Mouse (Mus musculus): ENCODE measurements around the gene Tfr2. TPM values are rescaled to one million over a fixed set of nuclear protein-coding genes. Genes with fewer than 3 reads are reported as not detected.

The Tfr2 gene
- polyA plus RNA-seq, 1 experiment from 2014 or later: 3.4 TPM

DNA sequence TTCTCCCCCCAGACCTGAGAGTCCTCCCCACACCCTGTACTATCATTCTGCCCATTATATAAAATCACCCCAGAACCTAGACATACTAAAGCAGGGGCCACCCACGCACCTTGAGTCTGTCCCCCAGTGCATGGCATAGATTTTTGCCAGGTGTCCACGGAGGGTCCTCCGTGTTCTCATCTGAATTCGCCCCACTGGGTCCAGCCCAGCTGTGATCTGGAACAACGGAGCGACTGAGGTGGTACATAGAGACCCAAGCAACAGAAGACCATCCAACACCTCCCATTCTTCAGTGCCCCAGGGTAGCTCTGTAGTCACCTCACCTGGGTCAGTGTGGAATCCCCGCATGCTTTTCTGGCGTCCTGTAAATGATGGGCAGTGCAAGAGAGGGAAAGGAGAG, 39.6 kb upstream of the Tfr2 start:
- H3K27ac ChIP-seq: peak overlapping the region; percentile 96
- H3K27me3 ChIP-seq: no peaks in the 10 kb centered on the region
- 73% methylated on average over 8 of the region's 8 CpGs for WGBS
- peaks cover 45% of the 10 kb centered on the region for H3K36me3 ChIP-seq
- H3K9me3 ChIP-seq (replicated peaks): no peaks in the 10 kb centered on the region
- peak overlapping the region; percentile 77 for H3K4me3 ChIP-seq
- no peak for ATAC-seq (ENCODE audit: low FRiP score)
- H3K4me1 ChIP-seq: peaks cover 50% of the 10 kb centered on the region
- H3K4me2 ChIP-seq (replicated peaks): peak overlapping the region; percentile 89
- H3K9ac ChIP-seq: peak overlapping the region; percentile 93

DNA sequence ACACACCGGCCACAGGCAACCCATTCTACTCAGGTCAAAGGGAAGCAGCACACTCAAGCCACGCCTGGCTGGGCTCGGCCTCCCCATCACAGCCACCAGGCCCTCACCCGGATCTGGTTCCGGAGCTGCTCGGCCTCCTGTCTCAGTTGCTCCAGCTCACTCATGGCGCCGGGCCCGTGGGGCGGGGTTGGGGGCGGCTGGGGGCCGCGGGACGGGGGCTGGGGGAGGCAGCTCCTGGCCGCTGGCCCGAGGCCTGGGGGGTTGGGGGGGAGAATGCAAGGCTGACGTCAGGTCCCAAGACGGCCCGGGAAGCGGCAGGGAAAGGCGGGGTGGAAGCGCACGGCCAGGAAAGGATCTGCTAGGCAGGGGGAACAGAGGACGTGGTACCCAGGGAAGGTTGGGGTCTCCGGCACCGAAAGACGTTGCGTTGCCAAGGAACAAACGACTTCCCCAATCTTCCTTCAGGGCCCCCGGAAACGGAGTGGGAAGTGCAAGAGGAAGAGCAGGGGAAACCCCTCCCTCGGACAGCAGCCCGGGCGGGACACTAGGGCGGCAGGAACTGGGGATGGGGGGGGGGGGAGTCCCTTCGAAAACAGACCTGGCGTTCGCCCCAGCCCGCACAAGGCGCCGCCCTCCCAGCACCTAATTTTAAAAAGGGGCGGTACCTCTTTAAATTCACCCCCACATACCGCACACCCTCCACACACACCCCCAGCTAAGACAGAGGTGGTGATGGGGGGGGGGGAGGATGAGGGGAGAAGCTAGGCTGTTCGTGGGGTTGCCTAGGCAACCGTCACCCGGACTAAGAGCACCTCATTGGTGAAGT, 38.8 kb upstream of the Tfr2 start:
- H3K4me3 ChIP-seq: peak overlapping the region; percentile 77
- H3K4me1 ChIP-seq: peaks cover 45% of the 10 kb centered on the region
- peak overlapping the region; percentile 93 for H3K9ac ChIP-seq
- H3K9me3 ChIP-seq (replicated peaks): no peaks in the 10 kb centered on the region
- ATAC-seq (ENCODE audit: low FRiP score): peak; percentile 60
- no peaks in the 10 kb centered on the region for H3K27me3 ChIP-seq
- under 1% methylated on average over 44 of the region's 46 CpGs for WGBS
- peak overlapping the region; percentile 89 for H3K4me2 ChIP-seq (replicated peaks)
- H3K36me3 ChIP-seq: peaks cover 38% of the 10 kb centered on the region
- peak overlapping the region; percentile 96 for H3K27ac ChIP-seq

DNA sequence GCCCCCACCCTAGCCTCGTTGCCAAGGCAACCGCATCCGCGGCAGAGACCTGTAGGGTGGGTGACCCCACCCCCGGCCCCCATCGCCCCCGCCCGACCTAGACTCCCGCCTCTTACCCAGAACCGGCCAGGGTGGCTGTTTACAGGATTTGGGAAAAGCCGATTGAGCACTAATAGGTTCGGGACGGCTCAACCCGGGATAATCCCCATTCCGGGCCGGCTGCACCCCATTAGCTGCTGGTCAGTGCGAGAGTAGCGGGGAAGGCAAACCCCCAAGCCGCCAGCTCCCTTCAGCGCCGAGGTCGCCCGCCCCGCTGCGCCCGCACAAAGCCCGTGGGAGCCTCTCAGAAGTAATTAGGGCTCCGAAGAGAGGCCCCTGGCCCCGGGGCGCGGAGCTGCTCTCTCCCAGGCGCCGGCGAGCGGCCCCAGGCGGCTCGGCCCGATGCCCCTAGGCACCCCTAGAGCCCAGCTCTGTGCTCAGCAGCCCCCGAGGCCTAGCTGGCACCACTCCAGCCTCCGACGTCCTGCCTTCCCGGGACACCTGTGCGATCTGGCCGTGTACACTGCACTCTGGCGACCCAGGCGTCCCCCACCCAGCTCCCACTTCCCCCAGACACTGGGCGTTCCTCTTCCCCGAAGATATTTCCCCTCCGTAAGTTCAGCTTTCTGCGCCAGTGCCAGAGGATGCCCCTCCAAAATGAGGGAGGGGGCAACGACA, 38.1 kb upstream of the Tfr2 start:
- H3K36me3 ChIP-seq: peaks cover 33% of the 10 kb centered on the region
- H3K9me3 ChIP-seq (replicated peaks): no peaks in the 10 kb centered on the region
- H3K27ac ChIP-seq: peak overlapping the region; percentile 96
- WGBS: under 1% methylated on average over 49 of the region's 51 CpGs
- H3K4me1 ChIP-seq: peaks cover 39% of the 10 kb centered on the region
- peak overlapping the region; percentile 93 for H3K9ac ChIP-seq
- H3K4me2 ChIP-seq (replicated peaks): peak overlapping the region; percentile 89
- H3K4me3 ChIP-seq: peak overlapping the region; percentile 77
- no peaks in the 10 kb centered on the region for H3K27me3 ChIP-seq
- ATAC-seq (ENCODE audit: low FRiP score): peak; percentile 11

DNA sequence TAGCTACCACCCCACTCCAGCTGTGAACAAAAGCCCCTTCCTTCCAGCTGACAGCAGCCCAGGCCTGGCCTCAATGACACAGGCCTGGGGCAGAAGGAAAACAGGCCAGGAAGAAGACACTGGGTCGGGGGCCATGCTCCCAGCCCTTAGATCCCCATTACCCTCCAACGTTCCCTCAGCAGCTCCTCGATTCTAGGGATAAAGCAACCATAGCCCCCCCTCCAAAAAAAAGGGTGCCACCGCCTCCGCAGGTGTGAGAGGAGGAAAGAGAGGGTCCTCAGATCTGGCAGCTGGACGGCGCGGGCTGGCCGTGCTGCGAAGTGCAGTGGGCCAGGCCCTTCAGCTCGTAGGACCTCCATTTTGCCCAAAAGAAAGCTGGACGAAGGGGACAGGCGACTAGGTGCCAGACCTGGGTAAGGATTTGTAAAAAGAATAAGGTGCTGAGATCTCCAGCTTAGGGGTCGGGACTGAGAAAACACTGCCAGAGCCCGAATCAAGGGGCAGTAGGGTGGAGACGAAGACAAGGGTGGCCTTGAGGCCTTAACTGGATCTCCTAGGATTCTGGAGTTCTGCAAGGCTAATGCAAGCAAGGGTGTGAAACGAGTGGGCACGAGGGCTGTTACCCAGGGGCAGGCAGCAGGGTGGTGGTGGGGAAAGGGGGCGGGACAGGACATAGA, 37.4 kb upstream of the Tfr2 start:
- H3K27me3 ChIP-seq: no peaks in the 10 kb centered on the region
- WGBS: 1% methylated on average over 19 of the region's 19 CpGs
- H3K9ac ChIP-seq: peak overlapping the region; percentile 93
- H3K36me3 ChIP-seq: peaks cover 30% of the 10 kb centered on the region
- H3K9me3 ChIP-seq (replicated peaks): no peaks in the 10 kb centered on the region
- H3K27ac ChIP-seq: peak overlapping the region; percentile 96
- peaks cover 35% of the 10 kb centered on the region for H3K4me1 ChIP-seq
- no peak; the same call in 1 of the 2 replicates for ATAC-seq (ENCODE audit: low FRiP score)
- peak overlapping the region; percentile 89 for H3K4me2 ChIP-seq (replicated peaks)
- peak overlapping the region; percentile 77 for H3K4me3 ChIP-seq

DNA sequence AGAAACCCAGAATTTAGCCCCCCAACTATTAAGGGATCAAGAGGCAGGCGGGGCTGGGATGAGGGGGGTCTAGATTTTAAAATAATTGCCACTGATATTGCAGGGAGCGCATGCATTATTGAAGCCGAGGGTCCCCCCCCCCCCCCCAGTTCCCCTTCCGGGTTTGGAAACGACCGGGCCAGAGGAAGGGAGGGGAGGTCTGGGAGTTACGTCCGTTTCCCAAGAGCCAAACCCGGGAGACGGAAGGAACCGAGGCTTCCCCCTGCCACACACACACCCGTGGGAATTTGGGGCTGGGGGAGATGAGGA, 36.9 kb upstream of the Tfr2 start:
- ATAC-seq (ENCODE audit: low FRiP score): no peak; the same call in 1 of the 2 replicates
- peak overlapping the region; percentile 89 for H3K4me2 ChIP-seq (replicated peaks)
- peaks cover 25% of the 10 kb centered on the region for H3K36me3 ChIP-seq
- no peaks in the 10 kb centered on the region for H3K9me3 ChIP-seq (replicated peaks)
- under 1% methylated on average over 10 of the region's 12 CpGs for WGBS
- H3K4me1 ChIP-seq: peaks cover 30% of the 10 kb centered on the region
- no peaks in the 10 kb centered on the region for H3K27me3 ChIP-seq
- H3K4me3 ChIP-seq: peak overlapping the region; percentile 77
- peak overlapping the region; percentile 96 for H3K27ac ChIP-seq
- peak overlapping the region; percentile 93 for H3K9ac ChIP-seq

DNA sequence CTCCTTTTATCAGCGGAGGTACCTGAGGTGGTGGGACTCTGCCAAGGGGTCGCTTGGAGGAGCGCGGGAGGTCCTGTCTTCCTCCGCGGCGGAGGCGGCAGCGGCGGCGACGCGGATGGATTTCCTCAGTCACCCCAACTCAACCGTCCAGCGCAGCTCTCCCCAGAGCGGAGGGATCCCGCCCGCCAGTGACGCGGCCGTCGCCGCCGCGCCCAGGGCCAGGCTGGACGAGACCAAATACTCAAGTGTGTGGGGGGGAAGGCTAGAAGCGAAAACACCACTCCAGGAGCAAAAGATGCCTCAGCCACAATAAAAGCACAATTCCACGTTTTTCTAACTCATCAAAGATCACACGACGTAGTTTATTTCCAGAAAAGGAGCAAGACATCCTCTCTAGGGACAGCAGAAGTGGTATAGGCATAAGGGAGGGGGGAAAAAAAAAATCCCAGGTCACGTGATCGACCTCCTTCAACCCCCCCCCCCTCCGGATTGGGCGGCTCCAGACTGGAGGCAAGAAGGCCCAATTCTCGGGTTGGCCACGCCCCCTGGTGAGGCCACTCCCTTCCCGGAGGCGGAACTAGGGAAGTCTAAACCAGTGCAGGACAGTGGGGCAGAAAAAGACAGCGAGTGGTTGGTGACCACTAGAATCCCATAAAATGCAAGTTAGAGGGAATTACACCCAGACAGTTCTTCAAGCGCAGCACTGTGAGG, 36.4 kb upstream of the Tfr2 start, which contains the start of the genes Epo and Gnb2:
Gene Epo (minus strand): TSS at position 126 of the 711 bp plus-strand sequence.
Gene Gnb2 (minus strand): TSS at position 394 of the 711 bp plus-strand sequence.
- H3K4me3 ChIP-seq: peak within 1 kb of the TSS; percentile 77
- H3K36me3 ChIP-seq: peaks cover 20% of the 10 kb centered on the region
- no peaks in the 10 kb centered on the region for H3K27me3 ChIP-seq
- no peaks in the 10 kb centered on the region for H3K9me3 ChIP-seq (replicated peaks)
- ATAC-seq (ENCODE audit: low FRiP score): peak; percentile 58
- peak within 1 kb of the TSS; percentile 89 for H3K4me2 ChIP-seq (replicated peaks)
- peak within 1 kb of the TSS; percentile 96 for H3K27ac ChIP-seq
- H3K4me1 ChIP-seq: peaks cover 27% of the 10 kb centered on the region
- WGBS: under 1% methylated on average over 39 of the region's 40 CpGs
- peak within 1 kb of the TSS; percentile 93 for H3K9ac ChIP-seq

DNA sequence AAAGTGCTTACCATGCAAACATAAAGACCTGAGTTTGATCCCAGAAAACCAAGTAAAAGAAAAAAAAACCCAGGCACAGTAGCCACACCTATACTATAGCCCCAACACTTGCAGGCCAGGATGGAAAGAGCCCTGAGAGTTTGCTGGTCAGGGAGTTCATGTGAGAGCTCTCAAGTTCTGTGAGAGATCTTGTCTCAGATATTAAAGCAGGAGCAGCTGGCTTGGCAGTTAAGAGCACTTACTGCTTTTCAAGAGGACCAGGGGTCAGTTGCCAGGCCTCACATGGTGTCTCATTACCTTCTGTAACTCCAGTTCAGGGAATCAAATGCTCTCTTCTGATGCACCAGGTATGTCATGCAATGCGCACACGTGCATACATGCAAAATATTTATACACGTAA, 34.9 kb upstream of the Tfr2 start:
- peaks cover 15% of the 10 kb centered on the region for H3K4me1 ChIP-seq
- H3K36me3 ChIP-seq: peaks cover 5% of the 10 kb centered on the region
- no peaks in the 10 kb centered on the region for H3K9me3 ChIP-seq (replicated peaks)
- H3K9ac ChIP-seq: no peak overlapping the region
- H3K4me2 ChIP-seq (replicated peaks): no peak overlapping the region
- H3K27ac ChIP-seq: no peak overlapping the region
- no peak overlapping the region for H3K4me3 ChIP-seq
- no peak for ATAC-seq (ENCODE audit: low FRiP score)
- H3K27me3 ChIP-seq: no peaks in the 10 kb centered on the region
- WGBS: 95% methylated on average over 3 of the region's 3 CpGs

DNA sequence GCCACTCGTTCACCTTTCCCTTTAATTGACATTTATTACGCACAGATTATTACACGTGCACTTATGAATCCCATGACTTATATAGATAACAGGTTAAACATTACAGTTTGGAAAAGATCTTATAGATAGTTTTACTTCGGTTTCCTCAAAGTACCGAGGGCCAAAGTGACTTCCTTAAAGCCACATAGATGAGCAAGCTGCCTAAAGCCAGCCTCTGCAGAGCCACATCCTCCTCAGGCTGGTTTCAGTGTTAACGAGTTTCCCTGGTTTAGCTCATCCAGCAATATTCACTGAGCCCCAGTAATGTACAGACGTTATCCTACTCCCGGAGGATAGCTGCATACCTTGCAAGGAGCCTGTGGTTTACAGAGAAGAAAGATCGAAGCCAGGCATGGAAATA, 34.3 kb upstream of the Tfr2 start:
- no peaks in the 10 kb centered on the region for H3K36me3 ChIP-seq
- no peak overlapping the region for H3K27ac ChIP-seq
- H3K4me1 ChIP-seq: peaks cover 9% of the 10 kb centered on the region
- H3K4me2 ChIP-seq (replicated peaks): no peak overlapping the region
- no peaks in the 10 kb centered on the region for H3K27me3 ChIP-seq
- WGBS: 86% methylated on average over 9 of the region's 9 CpGs
- no peak for ATAC-seq (ENCODE audit: low FRiP score)
- H3K9ac ChIP-seq: no peak overlapping the region
- no peaks in the 10 kb centered on the region for H3K9me3 ChIP-seq (replicated peaks)
- H3K4me3 ChIP-seq: no peak overlapping the region

DNA sequence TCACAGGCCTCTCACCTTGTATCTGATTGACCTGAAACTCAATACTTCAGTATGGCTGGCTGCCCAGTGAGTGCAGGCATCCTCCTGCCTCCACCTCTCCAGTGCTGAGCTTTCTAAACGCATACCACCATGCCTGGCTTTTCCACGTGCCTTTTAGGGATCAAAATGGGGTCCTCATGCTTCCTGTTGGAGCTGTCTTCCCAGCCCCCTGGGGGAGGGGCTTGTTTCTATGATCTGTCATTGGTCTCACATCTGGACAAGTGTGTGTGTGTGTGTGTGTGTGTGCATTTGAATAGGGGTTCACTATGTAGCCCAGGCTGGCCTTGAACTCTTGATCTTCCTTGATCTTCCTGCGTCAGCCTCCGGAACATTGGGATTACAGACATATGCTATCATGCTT, 32.2 kb upstream of the Tfr2 start:
- ATAC-seq (ENCODE audit: low FRiP score): no peak
- H3K4me2 ChIP-seq (replicated peaks): no peak overlapping the region
- H3K36me3 ChIP-seq: no peaks in the 10 kb centered on the region
- 57% methylated on average over 4 of the region's 4 CpGs for WGBS
- peaks cover 5% of the 10 kb centered on the region; the same call in 1 of the 2 replicates for H3K4me1 ChIP-seq
- no peak overlapping the region for H3K27ac ChIP-seq
- no peak overlapping the region for H3K9ac ChIP-seq
- H3K4me3 ChIP-seq: no peak overlapping the region
- no peaks in the 10 kb centered on the region for H3K9me3 ChIP-seq (replicated peaks)
- H3K27me3 ChIP-seq: no peaks in the 10 kb centered on the region

DNA sequence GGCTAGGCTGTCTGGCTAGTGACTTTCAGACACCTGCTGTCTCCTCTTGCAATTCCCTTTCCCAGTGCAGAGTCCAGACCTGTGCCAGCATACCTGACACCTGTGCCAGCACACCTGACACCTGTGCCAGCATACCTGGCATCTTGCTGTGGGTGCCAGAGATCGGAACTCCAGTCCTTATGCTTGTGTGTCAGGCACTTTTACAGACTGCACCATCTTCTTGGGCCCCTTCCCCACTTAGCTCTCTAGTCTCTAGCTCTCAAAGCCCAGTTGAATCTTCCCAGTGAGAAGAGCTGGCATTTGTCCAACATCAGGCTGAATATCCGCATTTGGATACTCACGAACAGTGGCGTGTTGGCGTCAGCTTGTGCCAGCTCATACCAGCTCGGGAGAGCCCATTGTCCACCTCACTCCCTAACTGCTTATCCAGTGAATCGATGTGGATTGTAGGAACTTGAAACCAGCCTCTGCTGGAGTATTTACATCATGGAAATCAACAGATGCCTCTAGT, 30.3 kb upstream of the Tfr2 start:
- no peak for ATAC-seq (ENCODE audit: low FRiP score)
- Histone ChIP-seq H3K27ac (no peak overlapping the region), H3K4me3 (no peak overlapping the region), H3K9me3 (replicated peaks) (no peaks in the 10 kb centered on the region), H3K4me2 (replicated peaks) (no peak overlapping the region), H3K4me1 (0 out of 2 replicates have a peak, but pooled peaks cover 2% of the 10 kb centered on the region), H3K9ac (no peak overlapping the region), H3K27me3 (no peaks in the 10 kb centered on the region), H3K36me3 (no peaks in the 10 kb centered on the region)
- WGBS: 73% methylated on average over 7 of the region's 7 CpGs

DNA sequence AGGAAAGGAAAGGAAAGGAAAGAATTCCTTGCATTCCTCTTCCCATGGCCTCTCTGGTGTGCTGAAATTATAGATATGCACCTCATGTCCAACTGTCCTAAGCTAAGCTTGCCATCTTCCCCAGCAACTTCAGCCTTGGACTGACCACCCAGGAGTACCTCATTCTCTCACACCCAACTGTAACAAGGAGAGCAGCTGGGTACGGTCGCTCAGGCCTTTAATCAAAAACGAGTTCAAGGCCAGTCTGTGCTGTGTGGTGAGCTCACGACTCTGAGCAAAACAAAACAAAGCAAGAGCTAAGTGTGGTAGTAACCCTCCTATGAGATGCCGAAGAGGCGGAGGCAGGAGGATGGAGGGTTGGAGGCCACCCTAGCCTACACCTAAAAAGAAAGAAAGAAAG, 28.6 kb upstream of the Tfr2 start:
- H3K9ac ChIP-seq: no peak overlapping the region
- 76% methylated on average over 6 of the region's 6 CpGs for WGBS
- H3K27ac ChIP-seq: no peak overlapping the region
- H3K4me3 ChIP-seq: no peak overlapping the region
- H3K4me1 ChIP-seq: 0 out of 2 replicates have a peak, but pooled peaks cover 2% of the 10 kb centered on the region
- ATAC-seq (ENCODE audit: low FRiP score): no peak
- no peaks in the 10 kb centered on the region for H3K36me3 ChIP-seq
- H3K9me3 ChIP-seq (replicated peaks): no peaks in the 10 kb centered on the region
- no peak overlapping the region for H3K4me2 ChIP-seq (replicated peaks)
- no peaks in the 10 kb centered on the region for H3K27me3 ChIP-seq
